Mouse (Mus musculus): ENCODE measurements around the gene Usp44.

Gene Usp44

GRCm38 (mm10) chr10:93855126-93855525, 23.8 kb downstream of the Usp44 start:
- DNase-seq (ENCODE audit: low spot score), result no peak

- DNase-seq (ENCODE audit: low spot score), result no peak
Observed at GRCm38 (mm10) chr10:93856095-93856494, 24.7 kb downstream of the Usp44 start.

- no peak for DNase-seq (ENCODE audit: low spot score)
Observed at GRCm38 (mm10) chr10:93868401-93868800, 37.0 kb downstream of the Usp44 start.

GRCm38 (mm10) chr10:93868886-93869285, 37.5 kb downstream of the Usp44 start:
- DNase-seq (ENCODE audit: low spot score), result no peak

- DNase-seq (ENCODE audit: low spot score), result no peak
Observed at GRCm38 (mm10) chr10:93876772-93877171, 45.4 kb downstream of the Usp44 start.

GRCm38 (mm10) chr10:93878732-93879131, 47.4 kb downstream of the Usp44 start:
- no peak for DNase-seq (ENCODE audit: low spot score)

GRCm38 (mm10) chr10:93881918-93882317, 50.6 kb downstream of the Usp44 start:
- no peak for DNase-seq (ENCODE audit: low spot score)

GRCm38 (mm10) chr10:93882738-93883364, 51.5 kb downstream of the Usp44 start:
- no peak for DNase-seq (ENCODE audit: low spot score)

DNA sequence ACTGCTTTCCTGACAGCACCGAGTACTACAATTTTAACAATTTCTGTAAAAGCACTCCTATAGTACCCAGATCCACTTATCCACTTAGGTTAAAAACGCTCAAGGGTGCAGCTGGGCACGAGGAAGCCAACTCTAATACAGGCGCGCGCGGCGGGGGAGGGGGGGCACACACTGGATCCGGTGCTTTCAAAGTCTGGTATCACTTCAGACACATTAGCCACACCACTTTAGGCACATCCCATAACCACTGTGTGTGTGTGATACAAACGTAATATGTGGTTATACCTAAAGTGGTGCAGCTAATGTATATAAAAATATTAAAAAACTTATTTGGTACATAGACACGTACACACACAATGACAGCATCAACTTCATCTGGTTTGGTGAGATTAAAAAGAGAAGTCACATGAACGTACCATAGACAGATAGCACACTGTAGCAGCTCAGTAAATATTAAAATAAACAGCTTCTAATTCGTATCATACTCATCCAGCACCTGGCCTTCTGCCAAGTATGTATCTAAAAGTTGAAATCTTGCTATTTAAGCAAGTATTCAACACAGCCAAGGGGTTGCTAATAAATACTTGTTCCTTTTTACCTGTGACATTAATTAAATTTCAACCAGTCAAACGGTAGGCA, 54.6 kb downstream of the Usp44 start:
- no peak for DNase-seq (ENCODE audit: low spot score)

DNA sequence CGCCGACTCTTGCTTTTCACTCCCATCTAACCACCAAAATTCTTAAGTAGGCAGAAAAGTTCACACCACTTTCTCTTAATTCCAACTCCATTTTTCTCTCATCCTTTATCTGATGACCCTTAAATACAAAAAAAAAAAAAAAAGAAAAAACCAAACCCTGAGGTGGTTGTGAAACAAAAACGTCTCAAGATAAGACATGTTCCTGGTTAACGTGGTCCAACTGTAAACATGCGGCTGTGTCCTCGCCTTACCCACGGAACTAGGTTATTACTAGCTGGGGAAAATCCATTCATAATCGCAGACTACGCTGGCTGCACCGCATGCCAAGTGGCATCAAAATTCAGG, 57.2 kb downstream of the Usp44 start:
- DNase-seq (ENCODE audit: low spot score), result no peak

- DNase-seq (ENCODE audit: low spot score), result no peak
Observed at GRCm38 (mm10) chr10:93888935-93889578, 57.7 kb downstream of the Usp44 start.

DNA sequence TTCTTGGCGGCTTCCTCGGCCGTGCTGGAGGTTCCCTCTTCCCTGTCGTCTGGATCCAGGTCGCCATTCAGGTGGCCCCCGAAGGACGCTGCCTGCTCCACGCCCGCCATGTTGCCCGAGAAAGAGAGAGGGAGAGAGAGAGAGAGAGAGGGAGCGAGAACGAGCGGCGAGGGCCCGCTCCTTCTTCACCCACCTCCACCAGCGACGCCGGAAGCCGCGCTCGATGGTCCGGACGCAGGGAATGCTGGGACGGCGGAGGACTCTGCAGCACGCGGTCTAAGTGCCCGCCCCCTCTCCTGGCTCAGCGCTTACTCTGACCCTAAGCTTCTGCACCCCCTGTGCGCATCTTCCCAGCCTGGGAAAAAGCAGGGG, 58.2 kb downstream of the Usp44 start:
- peak; percentile 82 for DNase-seq (ENCODE audit: low spot score)

GRCm38 (mm10) chr10:93889976-93890375, 58.6 kb downstream of the Usp44 start:
- DNase-seq (ENCODE audit: low spot score), result peak; percentile 14

DNA sequence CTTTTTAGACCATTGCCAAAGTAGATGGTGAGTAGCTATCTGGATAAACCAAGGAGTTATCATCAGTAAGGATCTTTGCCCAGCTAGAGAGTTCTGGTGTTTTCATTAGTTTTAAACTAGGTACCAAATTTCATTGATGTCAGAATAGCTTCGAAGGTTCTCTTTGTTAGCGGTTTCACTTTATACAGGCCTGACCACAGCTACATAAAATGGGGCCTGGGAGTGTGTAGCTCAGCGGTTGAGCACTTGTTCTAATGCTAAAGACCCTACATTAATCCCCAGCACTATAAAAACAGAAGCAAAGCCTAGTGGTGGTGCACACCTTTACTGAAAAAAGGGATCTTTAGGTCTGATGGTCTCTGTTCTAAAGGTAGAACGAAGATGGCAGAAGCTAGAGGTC, 59.2 kb downstream of the Usp44 start:
- no peak for DNase-seq (ENCODE audit: low spot score)

GRCm38 (mm10) chr10:93891031-93891430, 59.7 kb downstream of the Usp44 start:
- DNase-seq (ENCODE audit: low spot score), result no peak

GRCm38 (mm10) chr10:93892551-93892950, 61.2 kb downstream of the Usp44 start:
- DNase-seq (ENCODE audit: low spot score), result no peak

DNA sequence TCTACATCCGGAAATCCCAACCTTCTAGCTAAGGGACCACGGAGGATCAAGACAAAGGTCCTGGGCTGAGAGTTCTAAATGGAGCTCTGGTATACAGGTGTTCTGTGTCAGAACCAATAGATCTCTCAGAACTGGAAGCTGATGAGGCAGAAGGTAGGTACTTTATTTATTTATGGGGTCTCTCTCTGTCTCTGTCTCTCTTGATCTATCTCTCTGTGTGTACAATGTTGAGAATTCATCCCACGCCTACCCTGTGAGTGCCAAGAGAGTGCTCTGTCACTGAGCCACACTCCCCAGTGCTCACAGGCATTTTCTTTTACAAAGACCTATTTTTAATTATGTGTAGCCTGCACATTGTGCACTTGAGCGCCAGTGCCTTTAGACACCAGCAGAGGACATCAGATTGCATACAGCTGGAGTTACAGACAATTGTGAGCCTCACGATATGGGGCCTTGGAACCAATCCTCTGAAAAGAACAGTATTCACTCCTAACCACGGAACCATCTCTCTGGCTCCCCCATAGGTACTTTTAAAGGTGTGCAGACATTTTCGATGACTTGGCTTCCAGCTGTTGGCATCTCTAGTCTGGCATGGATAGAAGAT, 65.8 kb downstream of the Usp44 start, which contains the start of gene Metap2:
Gene Metap2, minus strand, starts transcription at position 51 of the 604 bp plus-strand sequence.
- no peak for DNase-seq (ENCODE audit: low spot score)

- no peak for DNase-seq (ENCODE audit: low spot score)
Observed at GRCm38 (mm10) chr10:93899303-93899702, 67.9 kb downstream of the Usp44 start.

GRCm38 (mm10) chr10:93899907-93900306, 68.6 kb downstream of the Usp44 start:
- DNase-seq (ENCODE audit: low spot score), result no peak

GRCm38 (mm10) chr10:93907376-93907775, 76.0 kb downstream of the Usp44 start:
- DNase-seq (ENCODE audit: low spot score), result no peak

Measured in urinary bladder, postnatal 25 days (tissue).